Mouse (Mus musculus): ENCODE data around the gene Vars2. TPM values are rescaled to one million over a fixed set of nuclear protein-coding genes. Genes with fewer than 3 reads are reported as not detected.
A peak's percentile ranks its signal among the peaks of the same experiment; 100 is the strongest.

The Vars2 gene
- total RNA-seq, 1 experiment from 2014 or later = 13.2 TPM

DNA sequence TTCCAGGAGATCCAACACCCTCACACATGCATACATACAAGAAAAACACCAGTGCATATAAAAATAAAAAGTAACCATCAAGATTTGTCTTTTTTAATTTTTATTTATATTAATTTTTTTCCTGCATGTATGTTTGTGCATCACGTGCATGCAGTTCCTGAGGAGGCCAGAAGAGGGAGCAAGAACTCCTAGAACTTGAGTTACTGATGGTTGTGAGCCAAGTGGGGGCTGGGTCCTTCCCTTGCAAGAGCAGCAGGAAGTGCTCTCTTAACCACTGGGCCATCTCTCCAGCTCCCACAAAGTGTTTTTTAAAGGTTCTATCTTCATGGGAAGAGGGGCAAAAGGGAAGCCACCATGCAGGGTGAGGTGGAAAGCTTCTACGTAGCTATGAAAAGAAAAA is 27.9 kb upstream of the Vars2 start:
- no peak for ATAC-seq (replicated peaks; ENCODE audit: low read depth, poor library complexity, severe bottlenecking)

DNA sequence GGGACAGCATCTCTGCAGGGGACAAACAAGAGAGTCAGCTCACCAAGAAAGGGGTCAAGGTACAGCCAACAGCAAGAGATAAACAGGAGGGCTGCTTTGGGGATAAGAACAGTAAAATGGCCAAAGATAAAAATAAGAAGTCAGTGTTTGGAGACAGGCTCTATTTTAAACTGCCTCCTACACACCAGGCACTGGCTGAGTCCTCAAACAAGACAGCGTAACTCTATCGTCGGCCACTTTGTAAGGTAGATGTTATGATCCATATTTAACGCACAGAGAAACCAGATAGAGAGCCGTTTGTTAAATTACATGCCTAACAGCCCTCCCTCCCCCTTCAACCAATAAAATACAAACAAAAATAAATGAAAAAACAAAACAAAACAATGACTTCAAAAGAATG is 26.5 kb upstream of the Vars2 start:
- no peak for ATAC-seq (replicated peaks; ENCODE audit: low read depth, poor library complexity, severe bottlenecking)

GRCm38 (mm10) chr17:35692368-35692767 is 25.0 kb upstream of the Vars2 start:
- ATAC-seq (replicated peaks; ENCODE audit: low read depth, poor library complexity, severe bottlenecking) = peak; percentile 71

DNA sequence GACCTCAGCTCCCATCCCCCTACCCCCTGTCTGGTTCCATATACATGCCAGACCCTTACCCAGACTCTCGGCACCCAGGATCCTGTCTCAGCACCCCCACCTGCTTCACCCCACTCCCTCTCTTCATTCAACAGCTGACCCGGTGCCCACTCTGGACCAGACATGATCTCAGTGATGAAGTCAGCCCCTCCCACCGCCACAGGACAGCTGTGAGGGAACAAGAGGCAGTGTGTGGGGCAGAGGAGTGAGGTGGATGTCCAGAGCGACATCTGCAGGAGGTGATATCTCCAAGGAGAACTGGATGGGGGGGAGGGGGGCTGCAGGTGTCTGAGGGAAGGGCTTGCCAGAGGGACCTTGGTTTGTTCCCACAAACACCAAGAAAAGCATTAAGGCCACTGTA is 24.4 kb upstream of the Vars2 start:
- no peak for ATAC-seq (replicated peaks; ENCODE audit: low read depth, poor library complexity, severe bottlenecking)

GRCm38 (mm10) chr17:35689936-35690645 is 22.7 kb upstream of the Vars2 start:
- no peak for ATAC-seq (replicated peaks; ENCODE audit: low read depth, poor library complexity, severe bottlenecking)

- ATAC-seq (replicated peaks; ENCODE audit: low read depth, poor library complexity, severe bottlenecking) = peak; percentile 59
Measured at GRCm38 (mm10) chr17:35688347-35689175, 21.2 kb upstream of the Vars2 start.

DNA sequence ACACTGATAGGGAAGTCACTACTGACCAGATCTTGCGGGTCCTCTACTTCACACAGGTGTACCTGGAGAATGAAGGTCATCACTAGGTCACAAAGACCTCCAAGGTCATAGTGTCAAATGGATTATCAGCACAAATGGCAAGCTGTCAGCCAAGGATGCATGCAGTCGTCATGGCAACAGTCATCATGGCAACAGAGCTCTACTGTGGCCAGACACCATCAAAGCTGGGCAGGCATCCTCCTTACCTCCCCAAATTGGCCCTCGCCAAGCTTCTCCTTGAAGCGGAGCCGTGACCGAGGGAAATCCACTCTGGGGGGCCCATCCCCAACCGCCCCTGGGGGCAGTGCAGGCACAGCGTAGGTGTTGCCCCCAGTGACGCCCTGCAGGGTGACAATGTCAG is 17.7 kb upstream of the Vars2 start:
- ATAC-seq (replicated peaks; ENCODE audit: low read depth, poor library complexity, severe bottlenecking) = no peak

DNA sequence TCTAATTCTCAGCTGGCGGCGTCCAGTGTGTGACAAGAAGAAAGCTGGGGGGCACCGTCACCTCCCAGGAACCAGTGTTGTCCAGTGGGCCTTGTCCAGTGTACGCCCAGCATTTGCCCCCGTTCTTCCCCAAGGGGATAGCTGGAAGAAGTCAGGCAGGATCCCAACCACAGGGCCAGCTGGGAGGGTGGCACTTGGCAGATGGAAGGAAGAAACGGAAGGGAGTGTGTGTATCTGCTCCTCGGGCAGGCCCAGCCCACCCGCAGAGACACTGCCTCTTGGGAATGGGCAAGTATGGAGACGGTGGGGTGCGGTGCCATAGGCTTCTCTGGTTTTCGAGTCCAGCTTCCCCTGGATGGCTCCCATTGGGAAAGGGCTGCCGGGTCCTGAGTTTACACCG is 14.6 kb upstream of the Vars2 start:
- no peak for ATAC-seq (replicated peaks; ENCODE audit: low read depth, poor library complexity, severe bottlenecking)

GRCm38 (mm10) chr17:35680591-35680990 is 13.2 kb upstream of the Vars2 start:
- ATAC-seq (replicated peaks; ENCODE audit: low read depth, poor library complexity, severe bottlenecking) = no peak

- peak; percentile 100 for ATAC-seq (replicated peaks; ENCODE audit: low read depth, poor library complexity, severe bottlenecking)
Measured at GRCm38 (mm10) chr17:35673416-35674035, 6.1 kb upstream of the Vars2 start, which contains the start of gene Gtf2h4. Gene Gtf2h4, minus strand, starts transcription at chr17:35673739.

GRCm38 (mm10) chr17:35672527-35672926 is 5.1 kb upstream of the Vars2 start:
- ATAC-seq (replicated peaks; ENCODE audit: low read depth, poor library complexity, severe bottlenecking) = no peak

DNA sequence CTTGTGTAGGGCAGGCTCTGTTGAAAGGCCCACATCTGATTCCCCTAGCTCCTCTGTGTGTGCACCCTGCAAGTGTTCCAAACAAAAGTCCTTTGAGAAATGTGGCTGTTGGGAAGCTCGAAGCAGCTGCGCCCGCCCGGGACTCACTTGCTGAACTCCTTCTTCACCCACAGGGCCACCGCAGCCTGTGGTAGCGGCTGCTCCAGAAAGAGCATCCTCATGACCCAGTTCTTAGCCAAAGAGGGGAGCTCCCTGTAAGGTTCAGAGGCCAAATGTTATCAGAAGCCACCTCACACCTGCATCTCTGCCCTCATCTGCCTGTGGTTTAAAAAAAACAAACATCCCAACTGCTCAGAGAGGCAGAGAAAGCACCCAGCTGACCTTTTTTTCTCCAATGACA is 4.5 kb upstream of the Vars2 start:
- no peak for ATAC-seq (replicated peaks; ENCODE audit: low read depth, poor library complexity, severe bottlenecking)

- no peak for ATAC-seq (replicated peaks; ENCODE audit: low read depth, poor library complexity, severe bottlenecking)
Measured at GRCm38 (mm10) chr17:35669731-35670130, 2.3 kb upstream of the Vars2 start.

DNA sequence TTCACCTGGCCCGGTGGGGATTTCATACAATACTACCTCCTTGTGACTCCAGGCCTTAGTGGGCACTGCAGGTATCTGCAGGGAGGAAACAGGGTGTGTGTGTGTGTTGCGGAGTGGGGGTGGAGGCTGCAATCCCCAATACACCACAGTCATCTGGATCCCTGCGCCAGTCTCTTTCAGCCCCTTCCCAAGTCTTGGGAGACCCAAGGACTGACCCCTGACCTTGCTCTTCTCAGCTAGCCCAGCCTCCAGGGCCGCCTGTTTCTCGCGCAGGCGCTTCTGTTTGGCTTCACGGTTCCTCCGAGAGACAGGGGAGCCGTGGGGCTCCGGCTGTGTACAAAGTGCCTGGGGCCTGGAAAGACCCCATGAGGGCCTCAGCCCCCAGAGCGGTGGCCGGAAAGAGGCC is 538 bp downstream of the Vars2 start:
- peak; percentile 20 for ATAC-seq (replicated peaks; ENCODE audit: low read depth, poor library complexity, severe bottlenecking)

DNA sequence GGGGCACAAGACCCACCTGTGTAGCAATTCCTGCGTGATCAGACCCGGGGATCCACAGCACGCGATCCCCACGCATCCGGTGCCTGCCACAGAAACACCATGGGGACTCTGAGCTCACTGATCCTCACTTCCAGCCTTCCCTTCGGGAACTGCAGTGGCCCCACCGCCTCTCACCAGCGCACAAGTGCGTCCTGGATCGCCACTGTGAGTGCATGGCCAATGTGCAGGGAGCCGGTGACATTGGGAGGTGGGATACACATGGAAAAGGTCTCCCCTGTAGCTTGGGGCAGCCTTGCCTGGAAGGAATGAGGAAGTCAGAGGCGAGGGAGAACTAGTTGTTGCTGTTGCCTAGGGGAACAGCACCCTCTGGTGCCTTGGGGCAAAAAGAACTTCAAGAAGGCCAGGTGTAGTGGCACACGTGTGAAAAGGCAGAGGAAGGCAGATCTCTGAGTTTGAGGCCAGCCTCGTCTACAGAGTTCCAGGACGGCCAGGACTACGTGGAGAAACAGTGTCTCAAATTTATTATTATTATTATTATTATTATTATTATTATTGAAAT is 1.4 kb downstream of the Vars2 start:
- ATAC-seq (replicated peaks; ENCODE audit: low read depth, poor library complexity, severe bottlenecking) = peak; percentile 34

DNA sequence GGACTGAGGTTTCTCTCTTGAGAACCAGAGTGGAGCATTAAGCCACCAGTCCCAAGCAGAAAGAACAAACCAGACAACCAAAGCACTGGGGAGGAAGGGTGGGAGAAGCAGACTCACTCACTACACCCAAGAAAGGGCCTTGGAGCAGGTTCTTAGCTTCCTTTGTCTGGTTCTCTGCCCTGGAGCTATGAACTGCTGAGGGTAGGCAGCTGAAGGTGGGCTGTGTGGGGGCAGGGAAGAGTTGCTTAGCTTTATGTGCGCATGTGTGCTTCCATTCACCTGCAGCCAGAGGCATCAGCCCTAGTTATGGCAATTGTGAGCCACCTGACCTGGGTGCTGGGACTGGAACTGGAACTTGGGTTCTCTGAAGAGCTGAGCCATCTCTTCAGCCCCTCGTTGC is 14.3 kb downstream of the Vars2 start:
- ATAC-seq (replicated peaks; ENCODE audit: low read depth, poor library complexity, severe bottlenecking) = no peak

DNA sequence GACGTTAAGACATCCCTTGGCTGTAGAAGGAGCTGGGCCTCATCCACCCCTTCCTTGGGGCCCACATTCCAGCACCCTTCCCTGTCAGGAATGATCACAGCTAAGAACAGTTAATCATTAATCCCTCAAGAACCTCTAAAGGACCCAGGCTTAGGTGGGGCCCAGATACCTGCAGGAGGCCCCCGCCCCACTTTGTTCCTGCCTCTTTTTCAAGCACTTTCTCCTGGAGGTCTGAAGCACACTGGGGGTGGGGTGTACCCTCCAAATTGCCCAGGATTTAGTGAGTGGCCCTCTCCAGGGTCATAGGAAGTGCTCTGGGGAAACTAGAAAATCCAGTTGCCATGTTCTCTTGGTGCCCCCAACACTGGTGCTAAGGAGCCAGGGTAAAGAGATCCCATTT is 18.0 kb downstream of the Vars2 start:
- no peak for ATAC-seq (replicated peaks; ENCODE audit: low read depth, poor library complexity, severe bottlenecking)

- no peak for ATAC-seq (replicated peaks; ENCODE audit: low read depth, poor library complexity, severe bottlenecking)
Measured at GRCm38 (mm10) chr17:35643609-35644236, 23.7 kb downstream of the Vars2 start, which contains the start of gene Mucl3. Gene Mucl3, minus strand, starts transcription at chr17:35643695.

DNA sequence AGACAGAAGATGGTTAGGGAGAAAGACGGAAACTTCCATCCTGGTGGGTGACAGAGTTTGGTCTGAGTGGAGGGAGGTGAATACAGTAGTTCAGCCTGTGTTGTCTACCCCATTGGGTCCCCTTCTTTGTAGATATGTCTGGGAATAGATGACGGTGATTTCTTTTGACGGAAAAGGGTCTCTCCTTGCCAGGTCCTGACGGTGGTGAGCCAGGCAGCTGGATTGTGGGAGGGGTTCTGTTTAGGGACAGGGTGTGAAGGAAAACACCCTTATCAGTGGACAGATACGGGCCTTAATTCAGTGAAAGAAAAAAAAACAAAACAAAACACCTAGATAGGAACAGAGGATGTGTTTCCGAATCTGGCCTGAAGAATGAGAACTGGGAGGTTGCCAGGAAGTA is 28.0 kb downstream of the Vars2 start:
- no peak for ATAC-seq (replicated peaks; ENCODE audit: low read depth, poor library complexity, severe bottlenecking)

Measured in common myeloid progenitor, adult 5-6 weeks (primary cell).